Mouse (Mus musculus): ENCODE measurements around the gene Runx2. TPM values are rescaled to one million over a fixed set of nuclear protein-coding genes. Genes with fewer than 3 reads are reported as not detected.

The Runx2 gene
- polyA plus RNA-seq, 1 experiment from 2014 or later, result 4.0 TPM

GRCm38 (mm10) chr17:44592737-44593090 is 221.9 kb downstream of the Runx2 start:
- Histone ChIP-seq H3K4me1 (replicated peaks; ENCODE audit: insufficient read depth, low read length) (no peaks in the 10 kb centered on the region; the same call in 1 of the 2 replicates), H3K4me2 (ENCODE audit: low read length) (no peak overlapping the region), H3K4me3 (replicated peaks; ENCODE audit: low read depth, low read length) (no peak overlapping the region), H3K9ac (ENCODE audit: low read depth, low read length) (no peak overlapping the region), H3K36me3 (ENCODE audit: insufficient read depth, low read length) (no peaks in the 10 kb centered on the region), H3K27ac (no peak overlapping the region), H3K27me3 (ENCODE audit: insufficient read depth, low read length) (no peaks in the 10 kb centered on the region), H3K9me3 (replicated peaks; ENCODE audit: low read length) (no peaks in the 10 kb centered on the region)
- no peak for DNase-seq (ENCODE audit: low spot score)
- no peak for TF ChIP-seq CTCF (IDR thresholded peaks at IDR 0.05; ENCODE audit: low read depth)
- 80% methylated on average over 6 of the region's 6 CpGs for WGBS
- ATAC-seq (replicated peaks; ENCODE audit: low FRiP score, low read depth), result no peak

DNA sequence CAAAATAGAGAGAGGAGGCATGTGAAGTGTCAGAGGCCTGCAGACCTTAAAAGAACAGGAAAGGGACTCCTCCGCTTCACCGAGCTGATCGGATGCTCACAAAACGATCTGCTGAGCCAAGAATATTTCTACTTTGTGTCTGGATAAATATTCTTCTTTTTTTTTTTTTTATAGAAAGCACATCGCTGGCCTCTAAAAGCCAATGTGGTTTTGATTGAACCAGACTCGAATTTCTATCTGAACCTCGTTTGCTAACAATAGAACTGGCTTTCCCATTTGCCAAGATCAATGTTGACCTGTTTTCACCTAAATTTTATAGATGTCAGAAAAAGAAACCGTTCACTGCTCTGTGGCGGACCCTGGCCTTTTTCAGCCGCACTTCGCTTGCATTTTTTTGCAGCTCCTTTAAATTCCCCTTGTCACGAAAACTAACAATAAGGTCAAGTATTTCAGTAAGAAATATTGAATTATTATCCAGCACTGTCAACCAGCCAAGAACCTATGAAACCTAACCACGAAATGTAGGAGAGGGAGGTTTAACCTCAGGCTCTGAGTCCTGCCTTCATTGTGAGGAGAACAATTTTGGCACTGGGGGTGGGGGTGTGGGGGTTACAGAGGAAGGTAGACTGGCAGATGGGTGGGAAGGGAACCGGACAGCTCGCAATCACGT is 222.4 kb downstream of the Runx2 start:
- Histone ChIP-seq H3K27ac (no peak overlapping the region), H3K9me3 (replicated peaks; ENCODE audit: low read length) (no peaks in the 10 kb centered on the region), H3K9ac (ENCODE audit: low read depth, low read length) (no peak overlapping the region), H3K27me3 (ENCODE audit: insufficient read depth, low read length) (no peaks in the 10 kb centered on the region), H3K4me2 (ENCODE audit: low read length) (no peak overlapping the region), H3K36me3 (ENCODE audit: insufficient read depth, low read length) (no peaks in the 10 kb centered on the region), H3K4me1 (replicated peaks; ENCODE audit: insufficient read depth, low read length) (no peaks in the 10 kb centered on the region; the same call in 1 of the 2 replicates), H3K4me3 (replicated peaks; ENCODE audit: low read depth, low read length) (no peak overlapping the region)
- peak; percentile 41 for DNase-seq (ENCODE audit: low spot score)
- WGBS, result 43% methylated on average over 16 of the region's 16 CpGs
- no peak for ATAC-seq (replicated peaks; ENCODE audit: low FRiP score, low read depth)
- TF ChIP-seq CTCF (IDR thresholded peaks at IDR 0.05; ENCODE audit: low read depth), result no peak

GRCm38 (mm10) chr17:44588470-44588869 is 226.1 kb downstream of the Runx2 start:
- H3K4me3 ChIP-seq (replicated peaks; ENCODE audit: low read depth, low read length), result no peak overlapping the region
- ATAC-seq (replicated peaks; ENCODE audit: low FRiP score, low read depth) (0 out of 2 replicates have a peak, but pooled peaks have one; percentile 33), DNase-seq (ENCODE audit: low spot score) (peak; percentile 53)
- H3K4me2 ChIP-seq (ENCODE audit: low read length), result no peak overlapping the region
- no peak overlapping the region for H3K9ac ChIP-seq (ENCODE audit: low read depth, low read length)
- H3K27me3 ChIP-seq (ENCODE audit: insufficient read depth, low read length), result no peaks in the 10 kb centered on the region
- no peaks in the 10 kb centered on the region for H3K9me3 ChIP-seq (replicated peaks; ENCODE audit: low read length)
- TF ChIP-seq CTCF (IDR thresholded peaks at IDR 0.05; ENCODE audit: low read depth), result no peak
- no peaks in the 10 kb centered on the region; the same call in 1 of the 2 replicates for H3K4me1 ChIP-seq (replicated peaks; ENCODE audit: insufficient read depth, low read length)
- H3K36me3 ChIP-seq (ENCODE audit: insufficient read depth, low read length), result no peaks in the 10 kb centered on the region
- 40% methylated on average over 3 of the region's 3 CpGs for WGBS
- no peak overlapping the region for H3K27ac ChIP-seq

GRCm38 (mm10) chr17:44588020-44588419 is 226.6 kb downstream of the Runx2 start:
- TF ChIP-seq CTCF (IDR thresholded peaks at IDR 0.05; ENCODE audit: low read depth), result no peak
- no peaks in the 10 kb centered on the region for H3K27me3 ChIP-seq (ENCODE audit: insufficient read depth, low read length)
- no peak overlapping the region for H3K4me3 ChIP-seq (replicated peaks; ENCODE audit: low read depth, low read length)
- no peaks in the 10 kb centered on the region for H3K36me3 ChIP-seq (ENCODE audit: insufficient read depth, low read length)
- H3K9ac ChIP-seq (ENCODE audit: low read depth, low read length), result no peak overlapping the region
- WGBS, result 47% methylated on average over 3 of the region's 3 CpGs
- peak; percentile 21 for DNase-seq (ENCODE audit: low spot score)
- H3K9me3 ChIP-seq (replicated peaks; ENCODE audit: low read length), result no peaks in the 10 kb centered on the region
- no peak overlapping the region for H3K27ac ChIP-seq
- no peak; the same call in 1 of the 2 replicates for ATAC-seq (replicated peaks; ENCODE audit: low FRiP score, low read depth)
- H3K4me1 ChIP-seq (replicated peaks; ENCODE audit: insufficient read depth, low read length), result no peaks in the 10 kb centered on the region; the same call in 1 of the 2 replicates
- H3K4me2 ChIP-seq (ENCODE audit: low read length), result no peak overlapping the region

- DNase-seq (ENCODE audit: low spot score), result no peak
- Histone ChIP-seq H3K36me3 (ENCODE audit: insufficient read depth, low read length) (no peaks in the 10 kb centered on the region), H3K4me2 (ENCODE audit: low read length) (no peak overlapping the region), H3K27me3 (ENCODE audit: insufficient read depth, low read length) (no peaks in the 10 kb centered on the region), H3K9me3 (replicated peaks; ENCODE audit: low read length) (no peaks in the 10 kb centered on the region), H3K27ac (no peak overlapping the region), H3K4me1 (replicated peaks; ENCODE audit: insufficient read depth, low read length) (no peaks in the 10 kb centered on the region; the same call in 1 of the 2 replicates), H3K4me3 (replicated peaks; ENCODE audit: low read depth, low read length) (no peak overlapping the region), H3K9ac (ENCODE audit: low read depth, low read length) (no peak overlapping the region)
- no peak for TF ChIP-seq CTCF (IDR thresholded peaks at IDR 0.05; ENCODE audit: low read depth)
- no peak for ATAC-seq (replicated peaks; ENCODE audit: low FRiP score, low read depth)
- 82% methylated on average over 3 of the region's 3 CpGs for WGBS
Observed at GRCm38 (mm10) chr17:44586196-44586595, 228.4 kb downstream of the Runx2 start.

- H3K36me3 ChIP-seq (ENCODE audit: insufficient read depth, low read length), result no peaks in the 10 kb centered on the region
- no peaks in the 10 kb centered on the region for H3K9me3 ChIP-seq (replicated peaks; ENCODE audit: low read length)
- no peaks in the 10 kb centered on the region; the same call in 1 of the 2 replicates for H3K4me1 ChIP-seq (replicated peaks; ENCODE audit: insufficient read depth, low read length)
- H3K27ac ChIP-seq, result no peak overlapping the region
- H3K9ac ChIP-seq (ENCODE audit: low read depth, low read length), result no peak overlapping the region
- whole genome bisulfite sequencing, result 70% methylated on average over 6 of the region's 6 CpGs
- H3K4me3 ChIP-seq (replicated peaks; ENCODE audit: low read depth, low read length), result no peak overlapping the region
- DNase-seq (ENCODE audit: low spot score) (no peak), ATAC-seq (replicated peaks; ENCODE audit: low FRiP score, low read depth) (no peak)
- no peak for TF ChIP-seq CTCF (IDR thresholded peaks at IDR 0.05; ENCODE audit: low read depth)
- no peaks in the 10 kb centered on the region for H3K27me3 ChIP-seq (ENCODE audit: insufficient read depth, low read length)
- no peak overlapping the region for H3K4me2 ChIP-seq (ENCODE audit: low read length)
Observed at GRCm38 (mm10) chr17:44584781-44585180, 229.8 kb downstream of the Runx2 start.

All from kidney, postnatal 0 days (tissue).